Mouse (Mus musculus) olfactory bulb, adult 2 months (tissue): Measurements from ENCODE around the gene Lat. TPM values are rescaled to one million over a fixed set of nuclear protein-coding genes. Genes with fewer than 3 reads are reported as not detected.

Experiments used
- H3K27ac ChIP-seq: fragments of 200-500 bp; 2 replicates; pipeline ENCODE4 v1.5.1; 2012; ENCODE audit warnings: low read depth, low read length; ENCODE audit not compliant: insufficient read depth
- H3K4me1 ChIP-seq: fragments of 200-500 bp; 2 replicates; pipeline ENCODE4 v1.6.1; 2012; ENCODE audit warnings: low read length; ENCODE audit not compliant: control insufficient read depth, insufficient read depth
- H3K4me3 ChIP-seq: fragments of 200-500 bp; 2 replicates; pipeline ENCODE4 v1.5.1; 2012; ENCODE audit warnings: mild to moderate bottlenecking, low read depth, low read length, moderate library complexity; ENCODE audit not compliant: insufficient read depth
- CTCF ChIP-seq: fragments of 200-500 bp; IDR thresholded peaks from 2 replicates; pipeline ENCODE4 v1.5.1; 2012; ENCODE audit warnings: low read depth, mild to moderate bottlenecking, low read length, moderate library complexity; ENCODE audit not compliant: insufficient read depth
- POLR2A ChIP-seq: fragments of 200-500 bp; IDR thresholded peaks from 2 replicates; pipeline ENCODE4 v1.6.1; 2012; ENCODE audit warnings: mild to moderate bottlenecking, low read depth, low read length, moderate library complexity; ENCODE audit not compliant: insufficient read depth
- WGBS: fragments of 180-500 bp; shearing (Covaris S2); methylation state at CpG from one replicate; pipeline ENCODE4 v1.1.7; 2018; 5-methylcytosine and 5-hydroxymethylcytosine counted together
- polyA plus RNA-seq: library from polyadenylated mRNA; stranded (reverse); fragments of >200 nt; gene quantifications from 2 replicates; pipeline ENCODE4 v1.2.4, GENCODE M21; 2012; ENCODE audit warnings: low replicate concordance; ENCODE audit not compliant: missing spikeins, insufficient read depth, insufficient read length

Gene Lat
- polyA plus RNA-seq, 1 experiment = 430 TPM

GRCm38 (mm10) chr7:126356793-126357591, 12.4 kb downstream of the Lat start:
- TF ChIP-seq POLR2A (no peak), CTCF (no peak)
- Histone ChIP-seq H3K4me1 (no peaks in the 10 kb centered on the region), H3K27ac (no peak overlapping the region), H3K4me3 (no peak overlapping the region)
- WGBS = 57% methylated on average over 7 of the region's 7 CpGs

GRCm38 (mm10) chr7:126355847-126356597, 13.3 kb downstream of the Lat start:
- Histone ChIP-seq H3K27ac (no peak overlapping the region), H3K4me3 (no peak overlapping the region), H3K4me1 (no peaks in the 10 kb centered on the region)
- no peak for TF ChIP-seq CTCF
- no peak for TF ChIP-seq POLR2A
- 65% methylated on average over 5 of the region's 5 CpGs for WGBS

GRCm38 (mm10) chr7:126354738-126355614, 14.4 kb downstream of the Lat start:
- H3K4me1 ChIP-seq = no peaks in the 10 kb centered on the region
- WGBS = 52% methylated on average over 14 of the region's 14 CpGs
- H3K4me3 ChIP-seq = no peak overlapping the region
- no peak overlapping the region for H3K27ac ChIP-seq
- no peak for TF ChIP-seq POLR2A
- TF ChIP-seq CTCF = no peak

- H3K27ac ChIP-seq = no peak overlapping the region
- TF ChIP-seq CTCF = no peak
- no peak for TF ChIP-seq POLR2A
- H3K4me3 ChIP-seq = no peak overlapping the region
- WGBS = 86% methylated on average over 3 of the region's 3 CpGs
- H3K4me1 ChIP-seq = no peaks in the 10 kb centered on the region
Observed at GRCm38 (mm10) chr7:126353994-126354365, 15.4 kb downstream of the Lat start.

- Histone ChIP-seq H3K4me3 (no peak overlapping the region), H3K27ac (no peak overlapping the region), H3K4me1 (no peaks in the 10 kb centered on the region)
- WGBS = 63% methylated on average over 11 of the region's 11 CpGs
- no peak for TF ChIP-seq CTCF
- no peak for TF ChIP-seq POLR2A
Observed at GRCm38 (mm10) chr7:126353251-126353993, 15.9 kb downstream of the Lat start.

GRCm38 (mm10) chr7:126351419-126351951, 17.9 kb downstream of the Lat start:
- 42% methylated on average over 10 of the region's 10 CpGs for WGBS
- H3K4me3 ChIP-seq = no peak overlapping the region
- no peak overlapping the region for H3K27ac ChIP-seq
- TF ChIP-seq POLR2A (no peak), CTCF (no peak)
- H3K4me1 ChIP-seq = no peaks in the 10 kb centered on the region

- Histone ChIP-seq H3K4me1 (no peaks in the 10 kb centered on the region), H3K4me3 (peak overlapping the region; percentile 7), H3K27ac (no peak overlapping the region)
- TF ChIP-seq POLR2A (no peak), CTCF (no peak)
- WGBS = 64% methylated on average over 20 of the region's 20 CpGs
Observed at GRCm38 (mm10) chr7:126350748-126351418, 18.5 kb downstream of the Lat start.
